Mouse (Mus musculus) neural tube, embryonic 13.5 days (tissue): ENCODE data around the gene Klra7. TPM values are rescaled to one million over a fixed set of nuclear protein-coding genes. Genes with fewer than 3 reads are reported as not detected.
"Not testable (repeated sequence)": the region's sequence is repeated elsewhere in the genome, so short reads cannot be mapped to it uniquely, and the experiment has no call there.

Source experiments
- ATAC-seq: fragments of 200-750 bp; cut with Nextera tagmentation; 2 replicates; pipeline ENCODE4 v1.8.0; 2017; ENCODE audit warnings: low read depth, mild to moderate bottlenecking, moderate TSS enrichment, moderate library complexity
- H3K27ac ChIP-seq: fragments of 300-500 bp; sonication (generic); replicated peaks from 2 replicates; pipeline ENCODE4 v1.5.1; 2015; ENCODE audit warnings: moderate library complexity, mild to moderate bottlenecking, inconsistent platforms
- H3K27me3 ChIP-seq: fragments of 300-500 bp; sonication (generic); 2 replicates; pipeline ENCODE4 v1.6.1; 2015; ENCODE audit warnings: mild to moderate bottlenecking, inconsistent platforms
- H3K36me3 ChIP-seq: fragments of 300-500 bp; sonication (generic); 2 replicates; pipeline ENCODE4 v1.6.1; 2015; ENCODE audit warnings: mild to moderate bottlenecking, inconsistent platforms
- H3K4me1 ChIP-seq: fragments of 300-500 bp; sonication (generic); replicated peaks from 2 replicates; pipeline ENCODE4 v1.6.1; 2015; ENCODE audit warnings: inconsistent platforms
- H3K4me2 ChIP-seq: fragments of 300-500 bp; sonication (generic); 2 replicates; pipeline ENCODE4 v1.6.1; 2015; ENCODE audit warnings: inconsistent platforms, mild to moderate bottlenecking, moderate library complexity
- H3K4me3 ChIP-seq: fragments of 300-500 bp; sonication (generic); 2 replicates; pipeline ENCODE4 v1.5.1; 2015; ENCODE audit warnings: mild to moderate bottlenecking, inconsistent platforms
- H3K9ac ChIP-seq: fragments of 300-500 bp; sonication (generic); 2 replicates; pipeline ENCODE4 v1.6.1; 2015; ENCODE audit warnings: moderate library complexity, mild to moderate bottlenecking, inconsistent platforms
- H3K9me3 ChIP-seq: fragments of 300-500 bp; sonication (generic); 2 replicates; pipeline ENCODE4 v1.6.1; 2016; ENCODE audit warnings: inconsistent platforms
- WGBS: fragments of 180-500 bp; shearing (Covaris S2); methylation state at CpG from one replicate; pipeline ENCODE4 v1.1.7; 2015; 5-methylcytosine and 5-hydroxymethylcytosine counted together
- polyA plus RNA-seq: library from polyadenylated mRNA; unstranded; fragments of >200 nt; fragmentation: Nextera tagmentation; extraction: Ambion mirVana; gene quantifications from 2 replicates; pipeline ENCODE4 v1.2.1, GENCODE M21; 2015

The Klra7 gene
- not detected in 2 replicates for polyA plus RNA-seq

DNA sequence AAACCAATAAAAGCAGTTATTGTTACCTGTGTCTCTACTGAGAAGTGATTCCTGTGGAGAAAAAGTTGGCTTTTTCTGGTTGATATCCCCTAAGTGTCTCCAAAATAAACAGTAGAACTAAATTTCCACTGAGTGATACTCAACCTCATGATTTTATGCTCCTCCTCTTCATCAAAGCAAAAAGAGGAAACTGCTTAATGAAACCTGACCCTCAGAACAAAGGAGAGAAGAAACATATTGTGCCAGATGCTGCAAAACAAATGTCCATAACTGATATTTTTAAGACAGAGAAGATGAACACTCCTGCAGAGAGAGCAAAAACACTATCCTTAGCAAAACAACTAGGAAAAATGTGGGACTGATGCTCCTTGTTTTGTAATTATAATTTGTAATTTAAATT, at the start of gene Klra7:
Gene Klra7 (minus strand): TSS at position 101 of the 400 bp plus-strand sequence.
- Histone ChIP-seq H3K9me3 (peaks cover 7% of the 10 kb centered on the region), H3K27me3 (no peaks in the 10 kb centered on the region), H3K36me3 (no peaks in the 10 kb centered on the region), H3K4me1 (no peaks in the 10 kb centered on the region), H3K27ac (no peak within 1 kb of the TSS), H3K9ac (no peak within 1 kb of the TSS), H3K4me3 (no peak within 1 kb of the TSS), H3K4me2 (no peak within 1 kb of the TSS)
- ATAC-seq: no peak

DNA sequence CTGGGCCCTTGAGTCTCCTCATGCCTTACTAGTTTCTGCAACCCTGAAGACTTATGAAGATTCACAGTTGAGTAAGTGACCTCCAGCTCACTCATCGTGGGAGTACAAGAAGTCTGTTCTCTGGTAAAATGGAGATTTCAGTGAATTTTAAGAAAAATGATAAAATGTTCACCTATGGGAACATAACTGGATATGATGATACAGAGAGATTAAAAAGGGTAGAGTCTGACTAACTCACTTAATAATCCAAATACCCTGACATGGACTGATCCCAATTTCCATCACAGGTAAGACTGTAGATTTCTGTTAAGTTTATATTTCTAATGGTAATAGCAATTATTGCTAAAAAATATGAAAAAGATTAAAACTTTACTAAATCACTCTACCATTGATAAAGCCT, 48.7 kb upstream of the Klra7 start, which contains the start of gene Klra10:
Gene Klra10 (minus strand): TSS at position 101 of the 400 bp plus-strand sequence.
- not testable (repeated sequence) for ATAC-seq, H3K36me3 ChIP-seq, H3K4me1 ChIP-seq, H3K27me3 ChIP-seq, H3K4me3 ChIP-seq, H3K9ac ChIP-seq, H3K9me3 ChIP-seq, H3K27ac ChIP-seq, H3K4me2 ChIP-seq
- 79% methylated on average over 1 of the region's 1 CpGs for WGBS

DNA sequence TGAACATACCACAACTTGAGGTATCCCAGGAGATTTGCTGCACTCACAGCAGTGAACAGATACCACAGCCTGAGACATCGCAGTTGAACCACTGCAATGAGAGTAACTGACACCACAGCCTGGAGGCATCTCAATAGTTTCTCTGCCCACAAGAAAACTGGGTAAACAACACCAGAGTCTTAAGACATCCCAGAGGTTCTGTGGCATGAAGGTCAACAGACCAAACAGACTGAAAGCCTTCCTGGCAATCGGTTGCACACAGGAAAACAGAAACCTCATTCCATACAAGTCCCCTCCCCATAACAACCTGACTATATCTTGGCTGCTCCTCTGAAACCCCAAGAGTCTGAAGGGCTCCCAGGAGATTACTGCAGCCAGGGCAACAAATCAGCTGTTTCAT, 22.2 kb upstream of the Klra7 start:
- no peak for ATAC-seq
- no peaks in the 10 kb centered on the region for H3K27me3 ChIP-seq
- 86% methylated on average over 2 of the region's 2 CpGs for WGBS
- no peak overlapping the region for H3K9ac ChIP-seq
- H3K4me3 ChIP-seq: no peak overlapping the region
- no peaks in the 10 kb centered on the region for H3K4me1 ChIP-seq
- no peak overlapping the region for H3K27ac ChIP-seq
- no peak overlapping the region for H3K4me2 ChIP-seq
- no peaks in the 10 kb centered on the region for H3K36me3 ChIP-seq
- peaks cover 18% of the 10 kb centered on the region for H3K9me3 ChIP-seq

DNA sequence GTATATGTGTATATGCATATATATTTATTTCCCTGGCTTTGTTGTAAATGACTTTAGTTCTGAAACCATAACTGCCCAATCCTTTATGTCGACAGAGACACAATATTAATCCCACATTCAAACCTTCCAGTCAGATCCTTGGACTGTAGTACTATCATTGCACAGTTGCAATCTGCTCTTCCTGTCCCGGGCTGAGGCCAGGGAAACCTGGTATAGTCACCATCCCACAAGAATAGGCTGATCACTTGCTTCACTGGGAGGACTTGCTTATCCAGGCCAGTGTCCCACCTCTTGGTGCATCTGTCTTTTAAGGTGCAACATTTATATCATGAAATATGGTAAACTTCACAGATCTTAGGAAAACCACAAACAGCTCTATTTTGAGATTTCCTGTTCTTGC, 4.4 kb upstream of the Klra7 start:
- Histone ChIP-seq H3K27me3 (no peaks in the 10 kb centered on the region), H3K4me3 (no peak overlapping the region), H3K36me3 (no peaks in the 10 kb centered on the region), H3K9ac (no peak overlapping the region), H3K4me2 (no peak overlapping the region), H3K27ac (no peak overlapping the region), H3K9me3 (peaks cover 3% of the 10 kb centered on the region), H3K4me1 (no peaks in the 10 kb centered on the region)
- WGBS: 79% methylated on average over 2 of the region's 2 CpGs
- ATAC-seq: no peak

DNA sequence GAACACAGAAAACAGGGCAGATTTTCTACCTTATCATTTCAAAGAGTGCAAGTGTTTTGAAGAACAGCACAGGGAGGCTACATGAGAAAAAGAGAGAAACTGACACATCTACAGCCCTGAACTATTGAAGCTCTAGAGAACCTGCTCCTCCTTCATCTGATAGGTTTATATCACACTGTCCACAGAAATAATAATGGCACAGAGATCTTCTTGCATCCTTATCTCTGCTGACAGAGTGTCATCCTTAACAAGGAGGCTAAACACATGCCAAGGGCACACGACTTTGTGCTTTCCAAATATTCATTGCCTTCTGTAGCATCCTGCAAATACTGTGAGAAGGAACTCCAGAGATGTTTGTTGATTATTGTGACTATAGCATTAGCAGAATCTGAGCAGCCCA, 3.5 kb upstream of the Klra7 start:
- no peak overlapping the region for H3K27ac ChIP-seq
- H3K27me3 ChIP-seq: no peaks in the 10 kb centered on the region
- H3K36me3 ChIP-seq: no peaks in the 10 kb centered on the region
- peaks cover 3% of the 10 kb centered on the region for H3K9me3 ChIP-seq
- H3K4me3 ChIP-seq: no peak overlapping the region
- WGBS: 36% methylated on average over 1 of the region's 1 CpGs
- no peaks in the 10 kb centered on the region for H3K4me1 ChIP-seq
- no peak overlapping the region for H3K9ac ChIP-seq
- no peak for ATAC-seq
- no peak overlapping the region for H3K4me2 ChIP-seq

DNA sequence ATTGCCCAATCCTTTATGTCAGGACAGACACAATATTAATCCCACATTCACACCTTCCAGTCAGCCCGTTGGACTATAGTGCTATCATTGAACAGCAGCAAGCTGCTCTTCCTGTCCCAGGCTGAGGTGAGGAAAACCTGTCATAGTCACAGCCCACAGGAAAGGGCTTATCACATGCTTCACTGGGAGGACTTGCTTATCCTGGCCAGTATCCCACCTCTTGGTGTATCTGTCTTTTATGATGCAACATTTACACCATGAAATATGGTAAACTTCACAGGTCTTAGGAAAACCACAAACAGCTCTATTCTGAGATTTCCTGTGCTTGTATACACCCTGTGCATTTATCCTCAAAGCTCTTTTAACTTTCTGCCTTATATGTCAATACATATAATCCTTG, 35.7 kb downstream of the Klra7 start:
- H3K9me3 ChIP-seq, ATAC-seq, H3K27ac ChIP-seq, H3K4me2 ChIP-seq, H3K4me1 ChIP-seq, H3K4me3 ChIP-seq, H3K36me3 ChIP-seq, H3K9ac ChIP-seq, H3K27me3 ChIP-seq: not testable (repeated sequence)
- 100% methylated on average over 1 of the region's 1 CpGs for WGBS

DNA sequence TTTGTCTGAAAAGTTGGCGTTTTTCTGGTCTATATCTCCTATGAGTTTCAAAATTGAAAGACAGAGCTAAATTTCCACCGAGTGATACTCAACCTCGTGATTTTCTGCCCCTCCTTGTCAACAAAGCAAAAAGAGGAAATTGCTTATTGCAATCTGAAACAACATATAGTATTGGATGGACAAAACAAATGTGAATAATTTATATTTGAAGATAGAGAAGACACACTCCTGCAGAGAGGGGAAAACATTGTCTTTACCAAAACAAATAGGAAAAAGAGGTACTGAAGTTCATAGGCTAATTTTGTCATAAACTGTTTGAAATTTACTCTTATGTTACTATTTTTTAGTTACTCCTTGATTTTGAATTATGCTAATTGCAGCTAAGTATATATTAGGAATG, 40.1 kb downstream of the Klra7 start, which contains the start of gene Klra9:
Gene Klra9 (minus strand): TSS at position 101 of the 400 bp plus-strand sequence.
- H3K4me1 ChIP-seq, H3K9ac ChIP-seq, H3K27me3 ChIP-seq, H3K27ac ChIP-seq, ATAC-seq, H3K36me3 ChIP-seq, H3K4me3 ChIP-seq, H3K9me3 ChIP-seq, H3K4me2 ChIP-seq: not testable (repeated sequence)
- 62% methylated on average over 3 of the region's 3 CpGs for WGBS

Other genes with a start within 250 kb of the Klra7 start
- gene Klra6, start 206.4 kb downstream of the Klra7 start, polyA plus RNA-seq: not detected in 2 replicates
- gene Klra4, start 166.1 kb downstream of the Klra7 start, polyA plus RNA-seq: not detected in 2 replicates
- not detected in 2 replicates for gene Klra8, start 103.4 kb downstream of the Klra7 start, polyA plus RNA-seq
- gene Klra9, start 40.2 kb downstream of the Klra7 start, polyA plus RNA-seq: not detected in 2 replicates
- gene Klra10, start 48.6 kb upstream of the Klra7 start, polyA plus RNA-seq: not detected in 2 replicates
- not detected in 2 replicates for gene Klra3, start 104.3 kb upstream of the Klra7 start, polyA plus RNA-seq
- not detected in 2 replicates for gene Klra1, start 153.6 kb upstream of the Klra7 start, polyA plus RNA-seq